Mouse (Mus musculus) hindbrain, embryonic 13.5 days (tissue): ENCODE measurements around the gene Pear1. TPM values are rescaled to one million over a fixed set of nuclear protein-coding genes. Genes with fewer than 3 reads are reported as not detected.

ENCODE experiments used
- polyA plus RNA-seq: library from polyadenylated mRNA; unstranded; fragments of >200 nt; fragmentation: Nextera tagmentation; extraction: Ambion mirVana; gene quantifications from 2 replicates; pipeline ENCODE4 v1.2.1, GENCODE M21; 2015

Gene Pear1
- polyA plus RNA-seq, 1 experiment from 2014 or later = 9.8 TPM

Other genes starting within 250 kb of the Pear1 start
- gene Arhgef11, start 206.7 kb downstream of the Pear1 start, polyA plus RNA-seq = 22.8 and 24.6 TPM in 2 replicates
- 0.43 and 0.71 TPM in 2 replicates for gene Lrrc71, start 75.7 kb downstream of the Pear1 start, polyA plus RNA-seq
- 29.2 and 40.2 TPM in 2 replicates for gene Ntrk1, start 29.1 kb downstream of the Pear1 start, polyA plus RNA-seq
- 1.4 TPM in 2 replicates for gene Insrr, start 27.4 kb downstream of the Pear1 start, polyA plus RNA-seq
- not detected in 2 replicates for gene Sh2d2a, start 22.4 kb upstream of the Pear1 start, polyA plus RNA-seq
- 15.5 and 15.6 TPM in 2 replicates for gene Prcc, start 61.3 kb upstream of the Pear1 start, polyA plus RNA-seq
- gene Hdgf, start 82.0 kb upstream of the Pear1 start, polyA plus RNA-seq = 139 and 155 TPM in 2 replicates
- gene Mrpl24, start 95.2 kb upstream of the Pear1 start, polyA plus RNA-seq = 63.9 and 70.1 TPM in 2 replicates
- gene Isg20l2, start 106.0 kb upstream of the Pear1 start, polyA plus RNA-seq = 40.1 and 40.7 TPM in 2 replicates
- 19.3 and 20.7 TPM in 2 replicates for gene Rrnad1, start 106.4 kb upstream of the Pear1 start, polyA plus RNA-seq
- 145 and 148 TPM in 2 replicates for gene Crabp2, start 124.4 kb upstream of the Pear1 start, polyA plus RNA-seq
- gene Nes, start 146.8 kb upstream of the Pear1 start, polyA plus RNA-seq = 49.5 and 55.3 TPM in 2 replicates
- 35.8 and 39.8 TPM in 2 replicates for gene Bcan, start 175.9 kb upstream of the Pear1 start, polyA plus RNA-seq
- 0.47 and 0.56 TPM in 2 replicates for gene Hapln2, start 203.3 kb upstream of the Pear1 start, polyA plus RNA-seq
- 27.4 and 30.6 TPM in 2 replicates for gene Gpatch4, start 218.8 kb upstream of the Pear1 start, polyA plus RNA-seq
- gene Naxe, start 234.2 kb upstream of the Pear1 start, polyA plus RNA-seq = 151 and 163 TPM in 2 replicates